Mouse (Mus musculus) monocyte, adult 5-6 weeks (primary cell): ENCODE results near the gene Tmem29. TPM values are rescaled to one million over a fixed set of nuclear protein-coding genes. Genes with fewer than 3 reads are reported as not detected.
"Not testable (repeated sequence)": the region's sequence is repeated elsewhere in the genome, so short reads cannot be mapped to it uniquely, and the experiment has no call there.

ENCODE experiments used
- ATAC-seq: fragments of 153-309, 156-312 bp; replicated peaks from 2 replicates; pipeline ENCODE4 v1.8.0; 2017; ENCODE audit warnings: mild to moderate bottlenecking; ENCODE audit not compliant: low TSS enrichment, insufficient number of reproducible peaks, severe bottlenecking, poor library complexity, low FRiP score
- total RNA-seq: library from RNA; stranded (forward); fragments of 200-1000, 200-491, 200-594 nt; gene quantifications from 3 replicates; pipeline ENCODE4 v1.2.3, GENCODE M21; 2017

The Tmem29 gene
- total RNA-seq, result 7.5 to 13.7 TPM (median 10.1 TPM) in 3 replicates

DNA sequence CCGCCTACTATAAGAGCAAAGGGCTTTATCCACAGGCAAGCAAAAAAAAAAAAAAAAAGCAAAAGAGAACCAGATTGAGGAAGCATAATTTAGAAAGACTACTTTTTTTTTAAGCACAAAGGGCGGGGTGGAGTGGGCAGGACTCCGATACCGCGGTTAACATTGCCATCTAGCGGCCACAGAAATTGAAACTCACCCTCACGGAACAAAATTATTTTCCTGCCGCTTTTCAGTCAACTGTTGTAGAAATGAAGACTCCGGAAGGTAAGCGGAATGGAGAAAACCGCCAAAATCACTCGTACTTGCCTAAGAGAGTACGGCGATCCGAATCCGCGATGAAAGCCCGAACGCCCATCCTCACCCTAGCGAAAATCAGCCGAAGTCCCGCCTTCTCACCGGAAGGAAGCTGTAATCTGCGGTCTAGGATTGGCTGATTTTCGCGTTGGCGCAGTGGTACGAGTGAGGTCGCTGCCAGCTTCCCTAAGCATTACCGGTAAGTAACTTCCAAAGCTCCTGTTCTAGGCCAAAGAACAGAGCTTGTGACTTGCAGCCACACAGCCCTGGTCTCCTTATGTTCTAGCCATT lies at the start of gene Tmem29:
Gene Tmem29, minus strand, starts transcription at position 389 of the 585 bp plus-strand sequence.
- ATAC-seq, result peak; percentile 82

DNA sequence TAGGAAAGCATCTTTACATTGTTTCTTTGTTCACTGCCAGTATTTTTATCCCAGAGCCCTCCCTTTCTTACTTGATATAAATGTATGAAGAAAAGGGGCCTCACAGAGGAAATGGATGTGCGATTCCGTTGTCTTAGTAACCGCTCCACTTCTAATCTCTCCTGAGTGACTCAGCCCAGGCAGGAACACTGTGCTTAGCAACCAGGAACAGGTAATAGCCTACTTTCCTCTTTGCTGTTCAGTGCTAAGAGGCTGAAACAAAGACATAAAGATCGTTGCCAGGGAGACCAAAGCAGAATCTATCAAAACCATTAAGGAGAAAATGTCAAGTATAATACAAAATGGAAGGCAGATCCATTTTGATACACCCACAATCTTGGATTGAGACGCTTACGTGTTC lies 49.7 kb upstream of the Tmem29 start:
- no peak for ATAC-seq

DNA sequence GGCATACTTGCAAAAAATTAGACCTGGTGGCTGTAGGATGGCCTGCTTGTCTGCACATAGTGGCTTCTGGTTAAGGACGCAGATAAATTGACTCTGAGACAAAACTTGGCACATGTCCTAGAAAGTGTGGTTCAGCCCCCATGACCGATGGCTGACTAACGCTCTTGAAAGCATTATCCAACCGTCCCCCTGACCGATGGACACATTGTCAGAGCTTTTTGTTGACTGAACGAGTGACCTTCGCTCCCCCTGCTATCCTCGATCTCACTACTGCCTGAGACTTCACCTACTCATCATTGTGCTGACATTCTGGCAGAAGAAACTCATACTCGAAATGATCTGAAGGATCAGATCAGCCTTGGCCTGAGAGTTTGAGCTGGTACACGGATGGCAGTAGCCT lies 28.9 kb upstream of the Tmem29 start:
- ATAC-seq, result not testable (repeated sequence)

DNA sequence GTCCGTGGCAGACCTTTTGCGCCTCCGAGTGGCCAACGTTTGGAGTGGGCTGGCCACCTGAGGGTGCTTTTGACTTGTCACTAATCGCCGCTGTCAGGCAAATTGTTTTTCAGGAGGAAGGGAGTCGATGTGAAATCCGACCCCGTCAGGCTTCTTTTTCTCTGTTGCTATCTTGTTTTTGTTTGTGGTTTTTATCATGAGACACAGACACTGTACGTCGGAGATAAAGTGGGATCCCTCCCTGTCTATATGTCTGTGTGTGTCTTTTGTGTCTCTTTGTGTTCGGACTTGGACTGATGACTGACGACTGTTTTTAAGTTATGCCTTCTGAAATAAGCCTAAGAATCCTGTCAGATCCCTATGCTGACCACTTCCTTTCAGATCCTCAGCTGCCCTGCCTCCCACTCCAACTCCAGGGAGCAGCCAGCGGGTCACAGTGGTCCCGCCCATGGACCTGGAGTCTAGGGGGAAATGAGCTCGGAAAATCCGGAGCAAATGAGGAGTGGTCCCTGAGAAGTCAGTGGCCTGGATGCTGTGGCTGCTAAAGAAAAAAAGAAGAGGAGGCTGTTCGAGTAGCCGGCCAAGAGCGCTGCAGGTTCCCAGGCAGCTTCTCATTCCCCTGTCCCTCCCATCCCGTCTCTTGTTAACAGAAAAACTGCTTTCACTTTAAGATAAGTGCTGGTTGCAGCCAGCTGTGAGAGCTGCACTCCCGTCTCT lies 27.5 kb upstream of the Tmem29 start:
- ATAC-seq, result not testable (repeated sequence)

DNA sequence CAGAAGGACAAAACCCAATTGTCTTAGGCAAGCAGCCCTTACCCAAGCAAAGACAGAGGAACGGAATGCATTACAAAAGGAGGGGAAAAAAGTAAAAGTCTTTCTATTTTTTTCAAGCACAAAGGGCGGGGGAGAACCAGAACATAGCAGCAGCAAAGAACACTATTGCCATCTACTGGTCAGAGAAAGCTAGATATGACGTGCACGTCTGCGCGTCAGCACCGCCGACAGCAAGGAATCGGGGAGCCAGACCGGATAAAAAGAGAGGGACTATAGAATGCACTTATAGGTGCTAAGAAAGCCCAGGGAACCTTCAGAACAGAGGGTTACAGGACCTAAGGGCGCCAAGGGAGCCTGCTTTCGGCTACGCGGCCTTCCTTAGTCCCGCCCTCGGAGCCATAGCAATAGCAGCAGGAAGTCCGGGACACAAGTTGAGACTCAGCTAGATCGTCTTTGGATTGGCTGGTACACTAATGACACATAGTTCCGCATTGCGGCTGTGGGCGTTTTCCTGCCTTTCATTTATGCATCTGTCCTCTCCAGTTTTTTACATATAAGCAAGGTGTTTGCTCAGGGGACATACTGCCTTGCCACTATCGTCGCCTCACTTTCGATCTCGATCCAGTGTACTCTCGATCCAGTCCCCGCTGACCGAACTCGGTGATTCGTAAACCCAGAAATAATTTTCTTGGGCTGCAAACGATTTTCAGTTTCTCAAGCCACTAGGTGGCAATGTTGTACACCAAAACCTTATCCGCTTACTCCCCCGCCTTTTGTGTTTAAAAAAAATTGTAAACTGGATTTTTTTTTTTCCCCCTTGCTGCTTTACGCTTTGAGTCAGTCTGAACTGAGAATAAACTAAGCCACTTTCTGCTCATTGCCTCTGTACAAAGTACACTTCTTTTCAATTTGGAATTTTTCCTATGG lies 19.2 kb upstream of the Tmem29 start:
- peak; percentile 91 for ATAC-seq

DNA sequence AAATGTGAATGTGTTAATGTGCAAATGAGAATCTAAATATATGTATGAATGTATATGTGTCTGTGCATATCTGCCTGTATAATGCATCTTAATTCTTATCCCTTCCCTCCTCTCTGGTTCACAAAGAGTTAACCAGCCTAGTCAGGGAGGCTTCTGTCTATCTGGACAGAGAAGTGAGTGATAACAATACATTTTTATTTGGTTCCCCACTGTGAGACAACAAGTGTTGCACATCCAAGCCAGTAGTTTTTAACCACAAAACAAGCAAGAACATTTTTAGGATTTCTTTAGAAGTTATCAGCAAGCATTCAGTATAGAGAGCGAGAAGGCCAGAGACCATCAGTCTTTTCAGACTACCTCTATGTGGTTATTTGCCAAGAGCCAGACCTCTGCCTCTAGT lies 12.5 kb upstream of the Tmem29 start:
- no peak for ATAC-seq

DNA sequence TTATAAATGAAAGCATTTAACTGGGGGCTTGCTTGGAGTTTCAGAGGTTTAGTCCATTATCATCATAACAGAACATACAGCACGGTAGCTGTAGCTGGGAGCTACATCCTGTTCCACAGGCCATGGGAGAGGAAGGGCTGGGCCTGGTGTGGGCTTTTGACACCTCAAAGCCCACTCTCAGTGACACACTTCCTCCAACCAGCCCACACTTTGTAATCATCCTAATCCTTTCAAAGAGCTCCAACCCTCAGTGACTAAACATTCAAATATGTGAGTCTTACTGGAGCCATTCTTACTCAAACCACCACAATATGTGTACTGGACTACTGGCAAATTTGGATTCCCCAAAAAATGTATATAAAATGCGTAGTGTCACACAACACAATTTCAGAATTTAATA lies 9.3 kb upstream of the Tmem29 start:
- no peak for ATAC-seq

DNA sequence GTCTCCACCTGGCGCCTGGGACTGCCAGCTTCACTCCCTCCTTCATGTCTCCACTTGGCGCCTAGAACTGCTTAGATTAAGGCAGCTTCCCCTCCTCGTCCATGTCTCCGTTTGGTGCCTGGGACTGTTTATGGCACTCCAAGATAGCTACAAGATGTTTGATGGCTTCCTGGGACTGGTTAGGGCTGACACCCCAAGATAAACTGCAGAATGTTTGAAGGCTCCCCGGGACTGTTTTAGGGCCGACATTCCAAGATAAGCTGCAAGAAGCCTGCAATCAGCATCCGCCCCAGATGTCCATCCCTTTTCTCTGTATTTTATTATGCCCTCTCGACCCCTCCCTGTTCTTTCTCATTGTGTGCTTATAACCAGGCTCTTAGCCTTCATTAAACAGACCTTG lies 7.9 kb upstream of the Tmem29 start:
- ATAC-seq, result not testable (repeated sequence)

DNA sequence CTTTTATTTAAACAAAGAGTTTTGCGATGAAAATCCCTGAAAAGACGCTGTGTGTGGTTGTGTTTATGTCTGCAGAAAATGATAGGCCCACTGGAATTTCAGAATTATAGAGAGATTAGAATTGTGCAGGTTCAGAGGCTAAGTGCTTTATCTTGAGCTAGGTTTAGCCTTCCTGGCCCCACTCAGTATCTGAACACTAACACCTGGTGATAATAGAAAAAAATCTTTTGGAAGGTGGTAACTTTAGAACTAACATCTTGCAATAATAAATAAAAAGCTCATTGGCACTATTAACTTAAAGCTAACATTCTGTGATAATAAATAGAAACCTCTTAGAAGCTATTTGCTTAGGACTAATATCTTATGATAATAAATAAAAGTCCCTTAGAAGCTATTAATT lies 1.2 kb upstream of the Tmem29 start:
- ATAC-seq, result no peak

DNA sequence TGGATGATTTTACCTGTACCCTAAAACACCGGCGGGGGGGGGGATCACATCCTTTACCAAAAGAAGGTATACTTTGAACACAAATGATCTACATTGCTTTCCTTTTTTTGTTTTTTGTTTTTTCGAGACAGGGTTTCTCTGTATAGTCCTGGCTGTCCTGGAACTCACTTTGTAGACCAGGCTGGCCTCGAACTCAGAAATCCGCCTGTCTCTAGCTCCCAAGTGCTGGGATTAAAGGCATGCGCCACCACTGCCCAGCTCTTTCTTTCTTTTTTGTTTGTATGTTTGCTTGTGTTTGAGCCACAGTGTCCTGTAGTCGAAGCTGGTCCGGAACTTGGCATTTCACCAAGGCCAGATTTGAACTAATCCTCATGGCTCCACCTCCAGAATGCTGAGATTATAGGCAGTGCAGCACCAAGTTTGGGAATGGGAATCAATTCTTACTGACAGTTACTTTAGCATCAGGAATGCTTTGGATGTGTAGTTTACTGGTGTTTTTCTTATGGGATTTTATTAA lies 515 bp upstream of the Tmem29 start:
- no peak for ATAC-seq

DNA sequence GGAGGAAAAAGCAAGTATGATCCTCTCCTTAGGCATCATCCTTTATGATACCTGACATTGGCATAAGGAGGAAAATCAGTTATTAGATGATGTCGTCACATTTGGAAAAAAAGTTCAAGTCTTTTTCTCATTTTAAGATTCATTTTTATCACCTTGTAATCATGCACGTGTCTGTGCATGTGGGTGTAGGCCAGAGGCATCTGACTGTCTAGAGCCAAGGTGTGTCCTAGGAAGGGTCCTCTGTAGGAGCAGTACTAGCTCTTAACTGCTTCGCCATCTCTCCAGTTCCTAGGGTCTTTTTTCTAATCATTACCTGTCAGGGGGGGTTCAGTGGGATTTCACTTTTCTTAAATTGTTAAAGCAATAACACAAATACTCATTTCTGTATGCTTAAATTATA lies 818 bp downstream of the Tmem29 start:
- ATAC-seq, result no peak

DNA sequence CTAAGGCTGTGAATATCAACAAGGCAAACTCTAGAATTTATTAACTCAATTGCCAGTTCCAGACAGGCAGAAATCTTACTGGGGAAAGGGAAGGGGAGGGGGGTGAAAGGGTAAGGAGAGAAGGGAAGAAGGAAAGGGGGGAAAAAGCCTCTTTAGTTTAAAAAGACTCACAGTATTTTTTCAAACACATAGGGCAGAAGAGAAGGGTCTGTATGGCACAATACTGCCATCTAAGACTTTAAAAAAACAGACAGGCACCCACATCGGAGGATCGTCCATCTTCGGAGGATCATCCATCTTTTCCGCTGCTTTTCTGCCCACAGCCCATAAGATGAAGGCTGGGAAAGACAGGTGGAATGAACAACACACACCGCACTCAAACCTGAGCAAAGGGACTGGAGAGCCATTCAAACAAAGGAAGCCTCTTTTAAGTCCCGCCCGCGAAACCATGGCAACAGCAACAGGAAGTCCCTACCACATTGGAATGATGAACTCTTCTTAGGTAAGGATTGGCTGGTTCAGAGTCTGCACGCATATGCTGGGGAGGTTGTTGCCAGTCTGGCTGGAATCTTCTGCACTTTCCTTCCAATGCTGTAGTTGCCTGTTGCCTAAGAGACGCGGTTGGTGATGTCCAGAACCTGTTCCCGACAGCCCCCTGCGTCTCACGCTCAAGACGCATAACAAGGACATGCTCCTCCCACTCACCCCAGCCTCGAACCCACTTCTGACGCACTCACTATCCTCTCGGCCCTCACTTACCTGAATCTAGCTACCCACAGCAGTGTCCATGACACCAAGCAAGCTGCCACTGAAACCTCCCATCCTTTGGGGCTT lies 18.2 kb downstream of the Tmem29 start:
- no peak for ATAC-seq

DNA sequence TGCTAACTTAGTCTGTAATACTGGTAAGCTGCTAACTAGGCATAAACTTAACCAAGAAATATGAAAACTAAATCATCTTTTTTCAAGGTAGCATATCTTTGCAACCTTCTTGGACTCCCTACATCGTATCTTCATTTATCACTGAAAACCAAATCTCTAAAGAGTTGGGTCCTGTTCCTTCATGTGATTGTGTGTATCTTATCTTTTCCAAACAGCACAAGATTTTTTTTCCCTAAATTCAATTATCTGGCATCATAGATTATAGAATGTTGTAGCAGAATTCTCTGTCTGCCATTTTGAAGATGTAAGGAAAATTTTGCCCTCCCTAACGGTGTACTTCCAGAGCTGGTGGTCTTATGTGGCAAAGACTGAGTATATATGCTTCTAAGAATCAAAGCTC lies 22.6 kb downstream of the Tmem29 start:
- ATAC-seq, result no peak

DNA sequence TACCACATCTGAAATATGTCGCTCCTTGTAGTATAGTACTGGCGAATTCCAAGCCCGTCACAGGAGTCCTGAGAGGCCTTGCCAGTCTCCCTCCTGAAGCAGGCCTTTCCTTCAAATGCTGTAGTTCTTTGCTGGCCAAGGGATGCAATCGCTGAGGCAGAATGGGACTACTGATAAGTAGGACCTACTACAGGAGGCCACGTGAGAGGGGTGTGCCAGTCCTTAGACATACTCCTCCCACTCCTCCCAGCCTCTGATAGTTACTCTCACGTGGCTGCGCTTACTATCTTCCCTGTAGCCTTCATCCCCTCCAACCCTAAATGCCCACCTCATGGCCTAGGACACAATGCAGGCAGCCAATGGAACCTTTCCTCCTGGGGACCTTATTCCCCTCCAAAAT lies 23.6 kb downstream of the Tmem29 start:
- ATAC-seq, result no peak

DNA sequence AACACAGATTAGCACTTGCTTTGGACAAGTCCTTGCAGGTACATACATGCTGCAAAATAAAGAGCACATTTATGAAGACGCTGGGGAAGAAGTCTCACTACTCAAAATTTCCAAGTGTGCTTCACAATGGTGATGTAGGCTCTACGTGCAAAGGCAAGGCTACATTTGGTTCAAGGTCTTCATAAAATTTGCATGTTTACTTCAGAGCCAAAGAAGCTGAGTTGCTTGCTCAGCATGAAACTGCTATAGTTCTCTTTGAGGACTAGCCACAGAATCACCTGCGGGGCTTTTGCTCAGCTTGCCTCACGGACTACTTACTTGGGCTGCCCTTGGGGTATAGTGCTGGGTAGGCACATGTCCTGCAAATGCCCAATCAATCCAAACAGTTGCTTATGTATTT lies 45.4 kb downstream of the Tmem29 start:
- ATAC-seq, result no peak
